Mouse (Mus musculus) gastrocnemius, adult 2 months (tissue): Measurements from ENCODE around the gene Crisp4. TPM values are rescaled to one million over a fixed set of nuclear protein-coding genes. Genes with fewer than 3 reads are reported as not detected.

Source experiments
- DNase-seq: peaks from one replicate; pipeline ENCODE4 v3.0.0; 2022
- H3K27ac ChIP-seq: fragments of 200-600 bp; 2 replicates; pipeline ENCODE4 v1.8.1; 2022; ENCODE audit warnings: mild to moderate bottlenecking
- H3K4me3 ChIP-seq: fragments of 200-600 bp; 2 replicates; pipeline ENCODE4 v1.8.1; 2022; ENCODE audit warnings: mild to moderate bottlenecking, moderate library complexity
- CTCF ChIP-seq: fragments of 200-600 bp; IDR thresholded peaks from 2 replicates; pipeline ENCODE4 v1.8.1; 2022; ENCODE audit warnings: antibody characterized with exemption, mild to moderate bottlenecking, moderate library complexity
- intact Hi-C: fragments of 180-260 bp; cut with DNase I; formaldehyde crosslinking; loops from one replicate; pipeline ENCODE4 v1.15.1; 2025
- long read RNA-seq, 2 experiments: library from polyadenylated mRNA; stranded (forward); transcript quantifications; one replicate each; pipeline ENCODE4 v2.0.0; 2021
- total RNA-seq, 2 experiments: library from RNA; stranded (reverse); gene quantifications; 2 replicates each; pipeline ENCODE4 v1.2.3; 2021

The Crisp4 gene
- total RNA-seq: not detected
- long read RNA-seq, experiment 1: 0 reads
- long read RNA-seq, experiment 2: 0 reads

GRCm38 (mm10) chr1:18145802-18146201 lies at the start of gene Crisp4:
TSS of gene Crisp4 (minus strand) at chr1:18145902.
- intact Hi-C loops: no loop called here
- DNase-seq: no peak
- Histone ChIP-seq H3K27ac (no peak within 1 kb of the TSS), H3K4me3 (no peak within 1 kb of the TSS)
- TF ChIP-seq CTCF: no peak

GRCm38 (mm10) chr1:18191719-18192118 lies 46.0 kb upstream of the Crisp4 start:
- no peak overlapping the region for H3K27ac ChIP-seq
- DNase-seq: no peak
- intact Hi-C loops: no loop called here
- no peak for TF ChIP-seq CTCF
- H3K4me3 ChIP-seq: no peak overlapping the region

GRCm38 (mm10) chr1:18190714-18191712 lies 45.3 kb upstream of the Crisp4 start:
- H3K4me3 ChIP-seq: no peak overlapping the region
- no peak for DNase-seq
- H3K27ac ChIP-seq: no peak overlapping the region
- intact Hi-C loops: no loop called here
- no peak for TF ChIP-seq CTCF

- Histone ChIP-seq H3K27ac (no peak overlapping the region), H3K4me3 (no peak overlapping the region)
- TF ChIP-seq CTCF: no peak
- intact Hi-C loops: no loop called here
- DNase-seq: no peak
Measured at GRCm38 (mm10) chr1:18181167-18181566, 35.5 kb upstream of the Crisp4 start.

GRCm38 (mm10) chr1:18170573-18170972 lies 24.9 kb upstream of the Crisp4 start:
- Histone ChIP-seq H3K4me3 (no peak overlapping the region), H3K27ac (no peak overlapping the region)
- intact Hi-C loops: no loop called here
- TF ChIP-seq CTCF: no peak
- DNase-seq: no peak

GRCm38 (mm10) chr1:18168261-18168660 lies 22.6 kb upstream of the Crisp4 start:
- Histone ChIP-seq H3K27ac (no peak overlapping the region), H3K4me3 (no peak overlapping the region)
- no peak for TF ChIP-seq CTCF
- intact Hi-C loops: no loop called here
- no peak for DNase-seq

- no peak for TF ChIP-seq CTCF
- Histone ChIP-seq H3K4me3 (no peak overlapping the region), H3K27ac (no peak overlapping the region)
- intact Hi-C loops: no loop called here
- no peak for DNase-seq
Measured at GRCm38 (mm10) chr1:18159082-18159481, 13.4 kb upstream of the Crisp4 start.

- no peak for DNase-seq
- no peak overlapping the region for H3K4me3 ChIP-seq
- no peak for TF ChIP-seq CTCF
- no peak overlapping the region for H3K27ac ChIP-seq
- intact Hi-C loops: no loop called here
Measured at GRCm38 (mm10) chr1:18148211-18148610, 2.5 kb upstream of the Crisp4 start.

GRCm38 (mm10) chr1:18131691-18132090 lies 14.0 kb downstream of the Crisp4 start:
- H3K4me3 ChIP-seq: no peak overlapping the region
- DNase-seq: no peak
- no peak overlapping the region for H3K27ac ChIP-seq
- intact Hi-C loops: no loop called here
- peak; percentile 19; the same call in 1 of the 2 replicates for TF ChIP-seq CTCF

- Histone ChIP-seq H3K4me3 (no peak overlapping the region), H3K27ac (no peak overlapping the region)
- intact Hi-C loops: no loop called here
- TF ChIP-seq CTCF: no peak
- no peak for DNase-seq
Measured at GRCm38 (mm10) chr1:18129983-18130382, 15.7 kb downstream of the Crisp4 start.

- TF ChIP-seq CTCF: peak; percentile 28; the same call in 1 of the 2 replicates
- no peak overlapping the region for H3K4me3 ChIP-seq
- intact Hi-C loops: no loop called here
- H3K27ac ChIP-seq: no peak overlapping the region
- no peak for DNase-seq
Measured at GRCm38 (mm10) chr1:18106720-18107355, 38.9 kb downstream of the Crisp4 start.

GRCm38 (mm10) chr1:18105866-18106529 lies 39.7 kb downstream of the Crisp4 start:
- Histone ChIP-seq H3K27ac (no peak overlapping the region), H3K4me3 (no peak overlapping the region)
- intact Hi-C loops: no loop called here
- DNase-seq: no peak
- TF ChIP-seq CTCF: peak; percentile 47
